Mouse (Mus musculus) frontal cortex, adult 2 months (tissue): Measurements from ENCODE around the gene Gla. TPM values are rescaled to one million over a fixed set of nuclear protein-coding genes. Genes with fewer than 3 reads are reported as not detected.

Experiments used
- polyA plus RNA-seq: library from polyadenylated mRNA; depleted of rRNA; stranded (reverse); fragments of >200 nt; gene quantifications from 2 replicates; pipeline ENCODE4 v1.2.3, GENCODE M21; 2012; rRNA removed

Gene Gla
- polyA plus RNA-seq, 1 experiment: 7.1 TPM

Other genes with a start within 250 kb of the Gla start
- 48.8 and 48.9 TPM in 2 replicates for gene Drp2, start 196.6 kb downstream of the Gla start, polyA plus RNA-seq
- 0.11 and 0.46 TPM in 2 replicates for gene Taf7l, start 124.6 kb downstream of the Gla start, polyA plus RNA-seq
- 13.0 and 13.1 TPM in 2 replicates for gene Timm8a1, start 59.3 kb downstream of the Gla start, polyA plus RNA-seq
- 0.76 and 1.3 TPM in 2 replicates for gene Btk, start 17.6 kb downstream of the Gla start, polyA plus RNA-seq
- 453 and 529 TPM in 2 replicates for gene Rpl36a, start 15.5 kb downstream of the Gla start, polyA plus RNA-seq
- gene Hnrnph2, start 54 bp upstream of the Gla start, polyA plus RNA-seq: 112 and 121 TPM in 2 replicates
- gene Armcx4, start 85.4 kb upstream of the Gla start, polyA plus RNA-seq: 16.5 and 17.9 TPM in 2 replicates
- 67.5 and 81.6 TPM in 2 replicates for gene Armcx1, start 116.8 kb upstream of the Gla start, polyA plus RNA-seq
- 8.4 and 9.6 TPM in 2 replicates for gene Armcx6, start 150.3 kb upstream of the Gla start, polyA plus RNA-seq
- gene Armcx3, start 155.5 kb upstream of the Gla start, polyA plus RNA-seq: 58.5 and 64.6 TPM in 2 replicates
- gene Armcx2, start 208.1 kb upstream of the Gla start, polyA plus RNA-seq: 45.7 and 54.3 TPM in 2 replicates